In the genomic region with DNA sequence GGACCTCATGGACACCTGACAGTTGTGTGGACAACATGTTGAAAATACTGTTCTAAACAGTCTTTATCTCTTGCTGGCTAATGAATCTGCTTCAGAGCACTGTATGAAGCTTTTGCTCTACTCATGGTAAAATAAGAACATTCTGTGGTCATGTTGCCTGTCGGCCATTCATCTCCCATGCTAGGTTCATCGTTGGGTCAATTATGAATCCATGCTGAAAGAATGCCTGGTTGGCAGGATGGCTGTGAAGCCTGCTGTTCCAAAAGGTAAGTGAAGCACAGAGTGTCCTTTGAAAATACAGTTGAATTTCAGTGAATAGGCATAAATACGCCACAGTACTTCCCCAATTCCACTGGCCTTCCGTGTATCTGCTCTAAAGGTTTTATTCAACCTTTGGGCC, we compare ENCODE assay signal across 20 mouse cellular contexts. TPM values are rescaled to one million over a fixed set of nuclear protein-coding genes. Genes with fewer than 3 reads are reported as not detected.
"Had no signal": no experiment of that assay in that cellular context is flagged by ENCODE, and none has a peak within 500 bp of the region (broad histone marks: within the 10 kb centered on the region; RNA-seq: fewer than 3 reads in every experiment).

No protein-coding gene starts in this region.

- DNase-seq: retina, postnatal 1 day; right cerebral cortex, adult 18-20 months; right cerebral cortex, postnatal 14 days; right cerebral cortex, postnatal 25 days; right cerebral cortex, postnatal 4 days; spleen, adult 18-20 months; thymus, adult 18-20 months; thymus, adult 2 months; thymus, postnatal 14 days; thymus, postnatal 25 days; thymus, postnatal 36 days; thymus, postnatal 4 days had no signal

- H3K27me3 ChIP-seq: neural tube, embryonic 15.5 days; stomach, embryonic 15.5 days had no signal

RNA-seq across cellular contexts. Expression of gene Ripply2, which starts 16.9 kb away (rescaled TPM):
- total RNA-seq: neutrophil, adult 5-6 weeks had no signal
- polyA plus RNA-seq: small intestine, adult 2 months; spleen, adult 2 months; testis, adult 2 months; thymus, postnatal 0 days; urinary bladder, adult 2 months had no signal
